Comparison of ENCODE assay signal across 17 mouse cellular contexts in genomic region chr2:53051502-53051901, GRCm38 (mm10).
DNase-seq lines count a peak whose midpoint lies in the region; ATAC-seq lines count a peak whose summit lies in the region.
"Had no signal": no experiment of that assay in that cellular context is flagged by ENCODE, and none has a peak within 500 bp of the region (broad histone marks: within the 10 kb centered on the region; RNA-seq: fewer than 3 reads in every experiment).

No protein-coding gene starts in this region.

- H3K4me3 ChIP-seq in megakaryocyte, embryonic 14.5 days (replicated peaks) = peak overlapping the region; percentile 54
- H3K4me3 ChIP-seq: kidney, embryonic 15.5 days; neural tube, embryonic 13.5 days had no signal

- no peaks in the 10 kb centered on the region for H3K9me3 ChIP-seq in megakaryocyte, embryonic 14.5 days
- H3K9me3 ChIP-seq: kidney, embryonic 15.5 days; neural tube, embryonic 13.5 days had no signal

- H3K36me3 ChIP-seq in megakaryocyte, embryonic 14.5 days (replicated peaks; ENCODE audit: low read length) = no peaks in the 10 kb centered on the region

- peaks cover 2% of the 10 kb centered on the region for H3K27me3 ChIP-seq in megakaryocyte, embryonic 14.5 days (replicated peaks)
- H3K27me3 ChIP-seq: kidney, embryonic 15.5 days; neural tube, embryonic 13.5 days had no signal

- peak; percentile 43 for ATAC-seq in CD4-positive, CD25-positive, alpha-beta regulatory T cell, adult 4 months
- ATAC-seq: forebrain, postnatal 0 days; inflammation-experienced regulatory T-cells, adult 6 months had no signal

- peaks cover 7% of the 10 kb centered on the region for H3K4me1 ChIP-seq in megakaryocyte, embryonic 14.5 days

- peak; percentile 53 for DNase-seq in T-cell, adult 2 months (ENCODE audit: low spot score)
- peak; percentile 47 for DNase-seq in thymus, postnatal 25 days
- no peak for DNase-seq in embryo, embryonic 10 days (ENCODE audit: low spot score)
- no peak for DNase-seq in layer of hippocampus, adult 11-12 months (ENCODE audit: low spot score)
- no peak for DNase-seq in cerebellum, postnatal 36 days
- DNase-seq: adrenal gland, adult 8-10 months; cerebellum, adult 18-20 months; embryo, embryonic 11 days; forebrain, postnatal 0 days; gastrocnemius, postnatal 14 days; heart, postnatal 36 days; midbrain, embryonic 14.5 days had no signal

Comparison
In these comparisons a context has a peak if more than half of its experiments do, and no peak if none do; other contexts are left out.
1. DNase-seq: peak in T-cell, adult 2 months (single experiment) and thymus, postnatal 25 days (single experiment); none in embryo, embryonic 10 days (single experiment), layer of hippocampus, adult 11-12 months (single experiment) and cerebellum, postnatal 36 days (0 of 2).